Mouse (Mus musculus) skeletal muscle tissue, adult 2 months (tissue): ENCODE results near the gene Tcta.
"Not testable (repeated sequence)": the region's sequence is repeated elsewhere in the genome, so short reads cannot be mapped to it uniquely, and the experiment has no call there.

Experiments
- DNase-seq: peaks from one replicate; pipeline ENCODE4 v3.0.0-alpha.2; 2012; ENCODE audit warnings: low read depth, low spot score

Gene Tcta

GRCm38 (mm10) chr9:108305629-108306520 lies at the start of gene Tcta, which contains the start of gene Rhoa:
TSS of gene Tcta (minus strand) at chr9:108306160.
TSS of gene Rhoa (plus strand) at chr9:108306129.
- peak; percentile 100 for DNase-seq

DNA sequence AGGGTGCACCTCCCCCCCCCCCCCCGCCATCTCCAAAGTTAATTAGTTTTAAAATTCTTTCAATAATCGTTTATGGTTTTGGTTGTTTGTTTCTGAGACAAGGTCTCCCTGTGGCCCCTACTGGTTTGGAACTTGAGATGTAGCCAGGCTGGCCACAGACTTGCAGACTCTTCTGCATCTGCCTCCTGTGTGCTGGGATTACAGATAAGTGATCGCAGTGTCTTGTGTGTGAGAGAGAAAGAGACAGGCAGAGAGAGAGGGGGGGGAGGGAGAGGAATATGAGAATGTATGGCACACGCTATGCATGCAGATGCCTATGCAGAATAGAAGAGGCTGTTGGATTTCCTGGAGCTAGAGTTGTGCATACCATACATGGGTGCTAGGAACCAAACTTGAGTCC lies 43.8 kb upstream of the Tcta start:
- no peak for DNase-seq

DNA sequence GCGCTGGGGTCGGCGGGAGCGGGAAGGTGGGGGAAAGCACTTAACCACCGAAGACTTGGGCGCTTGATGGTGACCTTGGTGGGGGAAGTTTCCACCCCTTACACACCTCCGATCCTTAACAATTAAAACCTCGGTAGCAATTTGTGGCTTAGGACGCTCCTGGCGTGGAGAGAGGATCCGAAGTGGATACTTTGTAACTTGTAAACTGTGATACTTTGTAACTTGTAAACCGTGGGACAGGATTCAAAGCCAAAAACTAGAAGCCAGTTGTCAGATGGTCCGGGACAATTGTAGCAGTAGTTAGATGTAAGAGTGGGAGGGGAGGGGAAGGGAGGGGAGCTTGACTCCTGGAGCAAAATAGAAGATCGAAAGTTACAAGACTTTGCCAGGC lies 42.3 kb upstream of the Tcta start:
- no peak for DNase-seq

- peak; percentile 91 for DNase-seq
Measured at GRCm38 (mm10) chr9:108347540-108348289, 41.8 kb upstream of the Tcta start, which contains the start of gene Usp4. TSS of gene Usp4 (plus strand) at chr9:108347853.

- no peak for DNase-seq
Measured at GRCm38 (mm10) chr9:108347024-108347423, 41.1 kb upstream of the Tcta start.

- DNase-seq: no peak
Measured at GRCm38 (mm10) chr9:108344471-108344870, 38.5 kb upstream of the Tcta start.

GRCm38 (mm10) chr9:108343835-108344234 lies 37.9 kb upstream of the Tcta start:
- no peak for DNase-seq

DNA sequence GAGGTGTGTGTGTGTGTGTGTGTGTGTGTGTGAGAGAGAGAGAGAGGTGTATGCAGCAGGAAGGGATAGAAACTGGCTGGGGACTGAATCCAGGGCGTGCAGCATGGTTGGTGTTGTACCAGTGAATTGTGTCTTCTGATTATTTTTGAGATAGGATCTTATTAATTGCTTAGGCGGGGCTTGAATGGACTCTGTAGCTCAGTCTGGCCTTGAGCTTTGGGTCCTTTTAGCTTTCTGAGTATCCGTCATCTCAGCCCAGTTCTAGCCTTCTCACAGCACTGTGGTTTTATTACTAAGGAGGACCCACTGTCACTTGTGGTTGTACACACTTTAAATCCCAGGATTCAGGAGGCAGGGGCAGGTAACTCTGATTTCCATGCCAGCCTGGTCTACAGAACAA lies 37.4 kb upstream of the Tcta start:
- no peak for DNase-seq

- DNase-seq: peak; percentile 49
Measured at GRCm38 (mm10) chr9:108342301-108342831, 36.4 kb upstream of the Tcta start.

GRCm38 (mm10) chr9:108341801-108342200 lies 35.8 kb upstream of the Tcta start:
- no peak for DNase-seq

- no peak for DNase-seq
Measured at GRCm38 (mm10) chr9:108341139-108341475, 35.1 kb upstream of the Tcta start.

GRCm38 (mm10) chr9:108340258-108341138 lies 34.5 kb upstream of the Tcta start:
- peak; percentile 47 for DNase-seq

GRCm38 (mm10) chr9:108339886-108340257 lies 33.9 kb upstream of the Tcta start:
- no peak for DNase-seq

DNA sequence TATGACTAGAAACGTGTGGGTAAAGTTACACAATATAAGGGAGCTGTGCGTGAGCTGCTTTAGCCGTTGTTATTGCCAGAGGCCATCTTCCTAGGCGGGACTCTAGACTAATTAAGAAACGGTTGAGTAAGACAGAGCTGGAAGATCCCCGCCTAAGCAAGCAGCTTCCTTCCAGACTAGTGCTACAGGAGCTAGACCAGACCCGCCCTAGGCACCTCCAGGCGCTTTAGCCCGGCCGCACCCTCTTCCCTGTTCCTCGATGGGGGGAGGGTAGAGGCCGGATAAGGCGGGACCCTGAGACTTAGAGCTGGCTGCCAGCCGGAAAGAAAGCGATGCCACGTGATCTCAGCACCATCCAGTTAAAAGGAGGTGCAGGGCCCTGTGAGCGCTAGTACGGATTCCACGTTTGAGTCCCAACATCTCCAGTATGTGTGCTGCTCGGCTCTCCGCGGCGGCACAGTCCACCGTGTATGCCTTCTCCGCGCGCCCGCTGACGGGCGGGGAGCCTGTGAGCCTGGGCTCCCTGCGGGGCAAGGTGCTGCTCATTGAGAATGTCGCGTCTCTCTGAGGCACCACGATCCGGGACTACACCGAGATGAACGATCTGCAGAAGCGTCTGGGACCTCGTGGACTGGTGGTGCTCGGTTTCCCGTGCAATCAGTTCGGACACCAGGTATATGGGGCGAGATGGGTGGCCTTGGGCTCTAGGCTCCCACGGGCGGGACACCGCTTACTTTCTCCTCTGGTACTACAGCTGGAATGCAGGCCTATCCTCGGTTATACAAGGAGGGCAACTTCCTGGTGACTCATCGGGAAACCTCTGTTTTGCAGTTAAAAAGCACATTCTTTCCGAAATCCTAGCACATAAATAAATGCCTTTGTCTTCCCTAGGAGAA lies 33.2 kb upstream of the Tcta start, which contains the start of gene Gpx1:
Gene Gpx1 (plus strand): TSS at position 18 of the 896 bp plus-strand sequence.
- peak; percentile 95 for DNase-seq

- no peak for DNase-seq
Measured at GRCm38 (mm10) chr9:108338551-108338885, 32.6 kb upstream of the Tcta start.

- DNase-seq: no peak
Measured at GRCm38 (mm10) chr9:108337848-108338550, 32.0 kb upstream of the Tcta start.

DNA sequence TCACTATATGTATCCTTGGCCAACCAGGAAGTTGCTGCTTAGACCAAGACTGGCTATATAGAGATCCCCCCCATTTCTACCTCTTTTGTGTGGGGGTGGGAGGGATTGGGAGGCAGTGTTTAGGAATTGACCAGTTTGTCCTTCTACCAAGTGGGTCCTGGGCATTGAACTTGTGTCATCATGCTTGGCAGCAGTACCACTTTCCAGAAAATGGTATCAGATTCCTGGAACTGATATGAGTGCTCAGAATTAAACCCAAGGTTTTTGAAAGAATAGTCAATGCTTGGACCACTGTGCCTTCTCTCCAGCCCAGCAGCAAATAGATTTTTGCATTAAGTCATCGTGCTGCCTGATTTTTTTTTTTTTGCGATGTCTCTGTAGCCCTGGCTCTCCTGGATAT lies 19.9 kb upstream of the Tcta start:
- no peak for DNase-seq

GRCm38 (mm10) chr9:108324784-108325183 lies 18.8 kb upstream of the Tcta start:
- no peak for DNase-seq

DNA sequence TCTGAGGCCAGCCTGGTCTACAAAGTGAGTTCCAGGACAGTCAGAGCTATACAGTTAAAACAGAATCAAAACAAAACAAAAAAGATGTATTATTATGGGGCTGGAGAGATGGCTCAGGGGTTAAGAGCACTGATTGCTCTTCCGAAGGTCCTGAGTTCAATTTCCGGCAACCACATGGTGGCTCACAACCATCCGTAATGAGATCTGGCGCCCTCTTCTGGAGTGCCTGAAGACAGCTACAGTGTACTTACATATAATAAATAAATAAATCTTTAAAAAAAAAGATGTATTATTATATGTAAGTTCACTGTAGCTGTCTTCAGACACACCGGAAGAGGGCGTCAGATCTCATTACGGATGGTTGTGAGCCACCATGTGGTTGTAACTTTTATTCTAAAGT lies 16.1 kb upstream of the Tcta start:
- not testable (repeated sequence) for DNase-seq

GRCm38 (mm10) chr9:108318462-108318861 lies 12.5 kb upstream of the Tcta start:
- DNase-seq: no peak
